Comparison of ENCODE assay signal across 15 mouse cellular contexts in the genomic region with DNA sequence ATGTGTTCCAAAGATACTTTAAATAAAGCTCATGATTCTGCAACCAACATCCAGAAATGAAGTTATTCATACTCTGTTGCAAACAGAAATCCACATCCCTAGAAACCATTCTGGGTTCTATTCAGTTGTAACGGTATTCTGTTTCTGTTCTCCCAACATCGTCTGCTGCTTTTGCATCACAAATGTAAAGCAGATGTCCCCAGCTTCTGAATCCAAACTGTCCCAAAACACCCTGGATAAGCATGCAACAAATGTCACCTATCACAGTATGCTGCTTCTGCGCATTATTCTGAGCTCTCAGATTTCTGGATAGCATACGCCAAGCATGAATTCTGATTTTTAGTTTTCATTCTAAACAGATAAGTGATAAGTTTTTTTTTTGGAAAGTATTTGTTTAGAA.
"Had no signal": no experiment of that assay in that cellular context is flagged by ENCODE, and none has a peak within 500 bp of the region (broad histone marks: within the 10 kb centered on the region; RNA-seq: fewer than 3 reads in every experiment).

No protein-coding gene starts in this region.

- H3K9me3 ChIP-seq: lung, embryonic 15.5 days; megakaryocyte, embryonic 14.5 days; midbrain, embryonic 13.5 days; midbrain, embryonic 15.5 days; neural tube, embryonic 12.5 days had no signal

- H3K4me1 ChIP-seq: lung, embryonic 15.5 days; megakaryocyte, embryonic 14.5 days; midbrain, embryonic 13.5 days; midbrain, embryonic 15.5 days; neural tube, embryonic 12.5 days had no signal

- ATAC-seq: lung, postnatal 0 days; midbrain, embryonic 13.5 days; midbrain, embryonic 15.5 days had no signal

- H3K27me3 ChIP-seq: lung, embryonic 15.5 days; megakaryocyte, embryonic 14.5 days; midbrain, embryonic 13.5 days; midbrain, embryonic 15.5 days; neural tube, embryonic 12.5 days had no signal

- H3K4me2 ChIP-seq: lung, embryonic 15.5 days; midbrain, embryonic 11.5 days; midbrain, embryonic 13.5 days; midbrain, embryonic 15.5 days; neural tube, embryonic 12.5 days had no signal

- DNase-seq: lung, adult 2 months; lung, postnatal 14 days; lung, postnatal 36 days; right cerebral cortex, postnatal 14 days; thymus, adult 2 months; thymus, postnatal 25 days; thymus, postnatal 4 days had no signal

- H3K27ac ChIP-seq: lung, embryonic 15.5 days; macrophage; midbrain, embryonic 13.5 days; midbrain, embryonic 15.5 days; neural tube, embryonic 12.5 days had no signal

- H3K36me3 ChIP-seq: lung, embryonic 15.5 days; midbrain, embryonic 13.5 days; midbrain, embryonic 15.5 days; neural tube, embryonic 12.5 days had no signal

- H3K4me3 ChIP-seq: lung, embryonic 15.5 days; megakaryocyte, embryonic 14.5 days; midbrain, embryonic 13.5 days; midbrain, embryonic 15.5 days; neural tube, embryonic 12.5 days had no signal

- H3K9ac ChIP-seq: lung, embryonic 15.5 days; midbrain, embryonic 13.5 days; midbrain, embryonic 15.5 days; neural tube, embryonic 12.5 days had no signal
